Mouse (Mus musculus): ENCODE measurements around the gene Spns2. TPM values are rescaled to one million over a fixed set of nuclear protein-coding genes. Genes with fewer than 3 reads are reported as not detected.
A peak's percentile ranks its signal among the peaks of the same experiment; 100 is the strongest.

Gene Spns2
- total RNA-seq, 2 experiments from 2014 or later = 8.9 to 9.6 TPM

- DNase-seq (ENCODE audit: low spot score in 2 of 2) = peak; percentile 67 to 75
Observed at GRCm38 (mm10) chr11:72411093-72411921, 78.4 kb downstream of the Spns2 start, which contains the start of gene Smtnl2. Gene Smtnl2, minus strand, starts transcription at chr11:72411713.

- DNase-seq (ENCODE audit: low spot score in 2 of 2) = no peak
Observed at GRCm38 (mm10) chr11:72410521-72411092, 79.1 kb downstream of the Spns2 start.

- DNase-seq (ENCODE audit: low spot score in 2 of 2) = no peak
Observed at GRCm38 (mm10) chr11:72409649-72410385, 79.9 kb downstream of the Spns2 start.

GRCm38 (mm10) chr11:72408451-72409170 is 81.1 kb downstream of the Spns2 start:
- no peak for DNase-seq (ENCODE audit: low spot score in 2 of 2)

GRCm38 (mm10) chr11:72407574-72407973 is 82.1 kb downstream of the Spns2 start:
- no peak for DNase-seq (ENCODE audit: low spot score in 2 of 2)

- no peak for DNase-seq (ENCODE audit: low spot score in 2 of 2)
Observed at GRCm38 (mm10) chr11:72407081-72407480, 82.6 kb downstream of the Spns2 start.

- no peak for DNase-seq (ENCODE audit: low spot score in 2 of 2)
Observed at GRCm38 (mm10) chr11:72406079-72406675, 83.5 kb downstream of the Spns2 start.

- DNase-seq (ENCODE audit: low spot score in 2 of 2) = no peak
Observed at GRCm38 (mm10) chr11:72405532-72405931, 84.2 kb downstream of the Spns2 start.

- no peak for DNase-seq (ENCODE audit: low spot score in 2 of 2)
Observed at GRCm38 (mm10) chr11:72402969-72403368, 86.7 kb downstream of the Spns2 start.

GRCm38 (mm10) chr11:72402017-72402416 is 87.7 kb downstream of the Spns2 start:
- no peak for DNase-seq (ENCODE audit: low spot score in 2 of 2)

Other genes with a start within 250 kb of the Spns2 start
- gene Slc13a5, start 222.7 kb downstream of the Spns2 start, total RNA-seq (2021) = under 1 TPM; 0.25 to 0.51 TPM
- gene Xaf1, start 188.3 kb downstream of the Spns2 start, total RNA-seq (2021) = 10 to 100 TPM; 19.5 to 23.8 TPM
- gene Fbxo39, start 175.5 kb downstream of the Spns2 start, total RNA-seq (2021) = not detected
- gene Tekt1, start 127.5 kb downstream of the Spns2 start, total RNA-seq (2021) = under 1 TPM; 0.51 to 0.62 TPM
- gene Smtnl2, start 78.2 kb downstream of the Spns2 start, total RNA-seq (2021) = 10 to 100 TPM; 11.4 to 24.2 TPM
- gene Ggt6, start 54.4 kb downstream of the Spns2 start, total RNA-seq (2021) = 1 to 10 TPM; 3.8 to 4.7 TPM
- gene Mybbp1a, start 48.5 kb downstream of the Spns2 start, total RNA-seq (2021) = 100 to 1,000 TPM; 118 to 119 TPM
- gene Spns3, start 60.6 kb upstream of the Spns2 start, total RNA-seq (2021) = under 1 TPM; 0.45 to 0.50 TPM
- gene Ube2g1, start 117.4 kb upstream of the Spns2 start, total RNA-seq (2021) = 10 to 100 TPM; 47.0 to 48.1 TPM
- gene Ankfy1, start 200.1 kb upstream of the Spns2 start, total RNA-seq (2021) = 10 to 100 TPM; 48.7 to 55.8 TPM

Data from adrenal gland, postnatal 4 days (tissue).